Comparison of ENCODE assay signal across 11 mouse cellular contexts in the genomic region with DNA sequence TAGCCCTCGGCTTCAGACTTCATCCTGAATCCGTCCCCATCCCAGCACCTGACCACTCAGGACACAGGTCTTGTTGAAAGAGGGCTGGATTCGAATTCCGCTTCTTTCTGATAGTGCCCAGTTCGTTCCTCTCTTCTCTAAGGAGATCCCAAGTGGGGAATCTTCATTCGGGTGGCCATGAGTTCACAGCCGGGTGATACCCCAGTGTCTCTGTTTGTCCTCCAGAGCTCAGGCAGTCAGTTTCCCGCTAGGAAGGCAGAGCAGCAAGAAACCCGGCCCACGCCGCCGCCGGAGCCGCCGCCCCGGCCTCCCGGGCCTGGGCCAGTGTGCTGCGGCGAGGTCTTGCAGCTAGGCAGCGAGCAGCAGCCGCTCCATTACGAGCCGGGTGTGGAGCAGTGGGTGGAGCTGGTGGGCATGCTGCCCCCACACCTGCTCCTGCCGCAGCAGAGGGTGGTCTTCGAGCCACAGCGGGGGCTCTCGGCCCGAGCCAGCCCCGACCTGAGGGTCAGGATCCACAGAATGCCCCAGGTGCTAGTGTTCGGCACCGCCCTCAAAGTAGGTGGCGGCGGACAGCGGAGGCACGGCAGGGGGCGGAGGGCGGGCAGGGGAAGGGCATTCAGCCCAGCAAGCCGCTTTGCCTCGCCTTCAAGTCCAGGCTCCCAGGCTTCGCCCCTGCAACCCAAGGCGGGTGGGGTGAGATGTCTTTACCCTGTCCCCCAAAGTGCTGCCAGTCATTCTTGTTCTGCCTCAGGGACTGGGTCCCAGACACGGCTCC. TPM values are rescaled to one million over a fixed set of nuclear protein-coding genes. Genes with fewer than 3 reads are reported as not detected.
DNase-seq lines count a peak whose midpoint lies in the region; ATAC-seq and TF ChIP-seq lines count a peak whose summit lies in the region.
"Had no signal": no experiment of that assay in that cellular context is flagged by ENCODE, and none has a peak within 500 bp of the region (broad histone marks: within the 10 kb centered on the region; RNA-seq: fewer than 3 reads in every experiment).

No protein-coding gene starts in this region.

- no peaks in the 10 kb centered on the region for H3K27me3 ChIP-seq in heart, embryonic 12.5 days (replicated peaks)
- H3K27me3 ChIP-seq in heart, adult 2 months (ENCODE audit: control insufficient read depth, insufficient read depth, low read length), result no peaks in the 10 kb centered on the region
- H3K27me3 ChIP-seq in forebrain, embryonic 16.5 days (replicated peaks; ENCODE audit: control insufficient read depth, insufficient read depth, low read length), result no peaks in the 10 kb centered on the region
- peaks cover 3% of the 10 kb centered on the region; the same call in 1 of the 2 replicates for H3K27me3 ChIP-seq in limb, embryonic 12.5 days

- H3K27ac ChIP-seq in heart, embryonic 12.5 days (ENCODE audit: poor library complexity, severe bottlenecking), result no peak overlapping the region
- H3K27ac ChIP-seq in heart, adult 2 months, result no peak overlapping the region
- H3K27ac ChIP-seq in forebrain, embryonic 16.5 days (ENCODE audit: low read length), result no peak overlapping the region
- H3K27ac ChIP-seq in limb, embryonic 12.5 days, result no peak overlapping the region

- H3K36me3 ChIP-seq in heart, embryonic 12.5 days, result peaks cover 90% of the 10 kb centered on the region
- no peaks in the 10 kb centered on the region for H3K36me3 ChIP-seq in heart, adult 2 months (ENCODE audit: control insufficient read depth, insufficient read depth, low read length)
- peaks cover 15% of the 10 kb centered on the region for H3K36me3 ChIP-seq in forebrain, embryonic 16.5 days (ENCODE audit: control insufficient read depth, insufficient read depth)
- H3K36me3 ChIP-seq in limb, embryonic 12.5 days, result peaks cover 98% of the 10 kb centered on the region

- DNase-seq in heart, adult 2 months, result no peak
- DNase-seq in ES-CJ7 (ENCODE audit: low read depth, low spot score), result peak; percentile 49
- DNase-seq in ovary, postnatal 10 days (ENCODE audit: low spot score), result no peak
- no peak for DNase-seq in right cerebral cortex, postnatal 36 days (ENCODE audit: low spot score in 2 of 2)
- no peak for DNase-seq in frontal cortex, adult 2 months (ENCODE audit: extremely low spot score in 1 of 2, low spot score in 1 of 2)
- DNase-seq: layer of hippocampus, adult 9-11 months had no signal

- no peak overlapping the region; the same call in 1 of the 2 replicates for H3K9ac ChIP-seq in heart, embryonic 12.5 days
- no peak overlapping the region for H3K9ac ChIP-seq in heart, adult 2 months (ENCODE audit: low read depth, low read length)
- 0 out of 2 replicates have a peak overlapping the region, but pooled peaks have one; percentile 7 for H3K9ac ChIP-seq in forebrain, embryonic 16.5 days (replicated peaks; ENCODE audit: low read depth, low read length)
- 0 out of 2 replicates have a peak overlapping the region, but pooled peaks have one; percentile 44 for H3K9ac ChIP-seq in limb, embryonic 12.5 days (replicated peaks)

- no peak for ATAC-seq in heart, embryonic 12.5 days (ENCODE audit: insufficient number of reproducible peaks, low FRiP score)
- no peak for ATAC-seq in forebrain, embryonic 16.5 days
- ATAC-seq in limb, embryonic 12.5 days (ENCODE audit: insufficient number of reproducible peaks, insufficient read depth, low FRiP score, low TSS enrichment, low read depth), result no peak

- no peak for TF ChIP-seq POLR2A in heart, adult 2 months (IDR thresholded peaks at IDR 0.05; ENCODE audit: insufficient read depth, low read depth, low read length)

- WGBS in heart, embryonic 12.5 days, result 58% methylated on average over 42 of the region's 42 CpGs
- 85% methylated on average over 42 of the region's 42 CpGs for WGBS in heart, adult 2 months
- 33% methylated on average over 42 of the region's 42 CpGs for WGBS in forebrain, embryonic 16.5 days
- WGBS in limb, embryonic 12.5 days, result 40% methylated on average over 42 of the region's 42 CpGs

- no peak for TF ChIP-seq EP300 in heart, adult 2 months (IDR thresholded peaks at IDR 0.05; ENCODE audit: insufficient read depth, low read depth, low read length)

- no peaks in the 10 kb centered on the region for H3K9me3 ChIP-seq in heart, embryonic 12.5 days (replicated peaks)
- no peaks in the 10 kb centered on the region for H3K9me3 ChIP-seq in forebrain, embryonic 16.5 days (ENCODE audit: control insufficient read depth, low read length)
- H3K9me3 ChIP-seq in limb, embryonic 12.5 days, result no peaks in the 10 kb centered on the region

- TF ChIP-seq CTCF in heart, adult 2 months (IDR thresholded peaks at IDR 0.05), result no peak

- H3K4me2 ChIP-seq in heart, embryonic 12.5 days, result peak overlapping the region; percentile 25
- H3K4me2 ChIP-seq in forebrain, embryonic 16.5 days (ENCODE audit: low read length), result no peak overlapping the region
- peak overlapping the region; percentile 26; the same call in 1 of the 2 replicates for H3K4me2 ChIP-seq in limb, embryonic 12.5 days

- no peak overlapping the region for H3K4me3 ChIP-seq in heart, embryonic 12.5 days
- H3K4me3 ChIP-seq in heart, adult 2 months, result no peak overlapping the region
- H3K4me3 ChIP-seq in forebrain, embryonic 16.5 days (replicated peaks; ENCODE audit: low read length), result no peak overlapping the region
- H3K4me3 ChIP-seq in limb, embryonic 12.5 days (replicated peaks), result no peak overlapping the region

- H3K79me2 ChIP-seq in heart, adult 2 months (replicated peaks; ENCODE audit: control insufficient read depth, insufficient read depth, low read length), result no peaks in the 10 kb centered on the region

- H3K4me1 ChIP-seq in heart, embryonic 12.5 days (replicated peaks), result no peaks in the 10 kb centered on the region
- H3K4me1 ChIP-seq in heart, adult 2 months (ENCODE audit: control insufficient read depth, insufficient read depth, low read length), result peaks cover 1% of the 10 kb centered on the region; the same call in 1 of the 2 replicates
- H3K4me1 ChIP-seq in forebrain, embryonic 16.5 days (replicated peaks; ENCODE audit: control insufficient read depth, insufficient read depth, low read length), result no peaks in the 10 kb centered on the region
- H3K4me1 ChIP-seq in limb, embryonic 12.5 days (replicated peaks), result peaks cover 11% of the 10 kb centered on the region

- intact Hi-C loops in heart, adult 2 months (cut with DNase I), result no loop called here

RNA-seq across cellular contexts. Expression of gene Rfx1, which starts 17.9 kb away (rescaled TPM):
- 6.9 and 7.5 TPM in 2 replicates for polyA plus RNA-seq in heart, embryonic 12.5 days (2016; fragmentation: Nextera tagmentation; extraction: Ambion mirVana)
- 1 to 10 TPM; 8.8 to 9.5 TPM for total RNA-seq in heart, adult 2 months (2021)
- polyA plus RNA-seq in heart, adult 2 months (2012; rRNA removed), result 9.5 and 11.0 TPM in 2 replicates
- 8.7 and 11.3 TPM in 2 replicates for polyA plus RNA-seq in forebrain, embryonic 16.5 days (2015; fragmentation: Nextera tagmentation; extraction: Ambion mirVana)
- 10.1 and 11.1 TPM in 2 replicates for polyA plus RNA-seq in limb, embryonic 12.5 days (2016; fragmentation: Nextera tagmentation; extraction: Ambion mirVana)
- polyA plus RNA-seq in frontal cortex, adult 2 months (2012; rRNA removed), result 36.6 and 37.9 TPM in 2 replicates

RNA-seq across cellular contexts. Expression of gene Gm10643, which starts 19.6 kb away (rescaled TPM):
- polyA plus RNA-seq in heart, embryonic 12.5 days (2016; fragmentation: Nextera tagmentation; extraction: Ambion mirVana), result 1.2 TPM in 2 replicates
- total RNA-seq in heart, adult 2 months (2021), result 1 to 10 TPM; 3.6 to 4.8 TPM
- polyA plus RNA-seq in heart, adult 2 months (2012; rRNA removed), result 1.7 and 2.1 TPM in 2 replicates
- polyA plus RNA-seq in forebrain, embryonic 16.5 days (2015; fragmentation: Nextera tagmentation; extraction: Ambion mirVana), result 1.0 and 1.1 TPM in 2 replicates
- polyA plus RNA-seq in limb, embryonic 12.5 days (2016; fragmentation: Nextera tagmentation; extraction: Ambion mirVana), result 1.5 and 1.9 TPM in 2 replicates
- 3.7 and 5.3 TPM in 2 replicates for polyA plus RNA-seq in frontal cortex, adult 2 months (2012; rRNA removed)

RNA-seq across cellular contexts. Expression of gene Dcaf15, which starts 20.0 kb away (rescaled TPM):
- polyA plus RNA-seq in heart, embryonic 12.5 days (2016; fragmentation: Nextera tagmentation; extraction: Ambion mirVana), result 10.5 and 11.4 TPM in 2 replicates
- 1 to 10 TPM; 5.9 to 7.6 TPM for total RNA-seq in heart, adult 2 months (2021)
- polyA plus RNA-seq in heart, adult 2 months (2012; rRNA removed), result 17.0 and 18.4 TPM in 2 replicates
- polyA plus RNA-seq in forebrain, embryonic 16.5 days (2015; fragmentation: Nextera tagmentation; extraction: Ambion mirVana), result 16.0 and 20.6 TPM in 2 replicates
- polyA plus RNA-seq in limb, embryonic 12.5 days (2016; fragmentation: Nextera tagmentation; extraction: Ambion mirVana), result 16.3 and 17.0 TPM in 2 replicates
- polyA plus RNA-seq in frontal cortex, adult 2 months (2012; rRNA removed), result 32.9 and 40.8 TPM in 2 replicates

RNA-seq across cellular contexts. Expression of gene Rln3, which starts 39.7 kb away (rescaled TPM):
- not detected in 2 replicates for polyA plus RNA-seq in heart, embryonic 12.5 days (2016; fragmentation: Nextera tagmentation; extraction: Ambion mirVana)
- not detected for total RNA-seq in heart, adult 2 months (2021)
- polyA plus RNA-seq in heart, adult 2 months (2012; rRNA removed), result not detected in 2 replicates
- not detected in 2 replicates for polyA plus RNA-seq in forebrain, embryonic 16.5 days (2015; fragmentation: Nextera tagmentation; extraction: Ambion mirVana)
- polyA plus RNA-seq in limb, embryonic 12.5 days (2016; fragmentation: Nextera tagmentation; extraction: Ambion mirVana), result not detected in 2 replicates
- not detected in 2 replicates for polyA plus RNA-seq in frontal cortex, adult 2 months (2012; rRNA removed)
- total RNA-seq: adrenal gland, postnatal 25 days had no signal
- polyA plus RNA-seq: gonadal fat pad, adult 2 months had no signal

RNA-seq across cellular contexts. Expression of gene Podnl1, which starts 41.3 kb away (rescaled TPM):
- polyA plus RNA-seq in heart, embryonic 12.5 days (2016; fragmentation: Nextera tagmentation; extraction: Ambion mirVana), result 0.14 TPM in 1 of 2 replicates, not detected in the other
- not detected for total RNA-seq in heart, adult 2 months (2021)
- polyA plus RNA-seq in heart, adult 2 months (2012; rRNA removed), result 0.20 and 0.23 TPM in 2 replicates
- 0.31 and 0.38 TPM in 2 replicates for polyA plus RNA-seq in forebrain, embryonic 16.5 days (2015; fragmentation: Nextera tagmentation; extraction: Ambion mirVana)
- polyA plus RNA-seq in limb, embryonic 12.5 days (2016; fragmentation: Nextera tagmentation; extraction: Ambion mirVana), result 0.83 and 1.1 TPM in 2 replicates
- 0.04 and 0.08 TPM in 2 replicates for polyA plus RNA-seq in frontal cortex, adult 2 months (2012; rRNA removed)

Comparison
In these comparisons a context has a peak if more than half of its experiments do, and no peak if none do; other contexts are left out.
1. H3K9ac ChIP-seq: peak in forebrain, embryonic 16.5 days (single experiment) and limb, embryonic 12.5 days (single experiment); none in heart, embryonic 12.5 days (single experiment) and heart, adult 2 months (single experiment).